Mouse (Mus musculus) gastrocnemius, adult 8-10 months (tissue): Measurements from ENCODE around the gene Per2. TPM values are rescaled to one million over a fixed set of nuclear protein-coding genes. Genes with fewer than 3 reads are reported as not detected.
A peak's percentile ranks its signal among the peaks of the same experiment; 100 is the strongest.

ENCODE experiments used
- DNase-seq, 2 experiments: peaks; one replicate each; pipeline ENCODE4 v3.0.0; 2022; ENCODE audit warnings: low spot score in 2 of 2
- total RNA-seq, 4 experiments: library from RNA; stranded (reverse); gene quantifications; 2 replicates each; pipeline ENCODE4 v1.2.4; 2022

The Per2 gene
- total RNA-seq, 4 experiments from 2014 or later: 7.0 to 15.0 (median 8.8) TPM

GRCm38 (mm10) chr1:91435606-91436130 lies 23.5 kb downstream of the Per2 start:
- DNase-seq: no peak

- DNase-seq: no peak
Measured at GRCm38 (mm10) chr1:91434905-91435304, 24.2 kb downstream of the Per2 start.

DNA sequence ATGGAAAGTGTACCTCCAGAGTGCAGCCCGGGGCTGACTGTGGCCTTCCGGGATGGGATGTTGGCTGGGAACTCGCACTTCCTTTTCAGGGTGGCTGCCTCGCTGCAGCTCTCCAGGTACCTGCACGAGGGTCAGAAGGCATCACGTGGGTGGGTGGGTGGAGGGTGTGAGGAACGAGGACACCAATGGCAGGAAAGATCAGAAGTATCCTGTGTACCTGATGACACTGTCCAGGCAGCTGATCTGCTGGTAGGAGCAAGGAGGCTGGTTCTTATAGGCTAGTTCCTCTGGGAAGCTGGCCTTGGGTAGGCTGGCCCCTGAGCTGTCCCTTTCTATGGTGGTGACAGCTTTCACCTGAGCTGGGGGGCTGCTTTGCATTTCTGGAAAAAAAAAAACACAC lies 28.4 kb downstream of the Per2 start:
- DNase-seq: no peak

DNA sequence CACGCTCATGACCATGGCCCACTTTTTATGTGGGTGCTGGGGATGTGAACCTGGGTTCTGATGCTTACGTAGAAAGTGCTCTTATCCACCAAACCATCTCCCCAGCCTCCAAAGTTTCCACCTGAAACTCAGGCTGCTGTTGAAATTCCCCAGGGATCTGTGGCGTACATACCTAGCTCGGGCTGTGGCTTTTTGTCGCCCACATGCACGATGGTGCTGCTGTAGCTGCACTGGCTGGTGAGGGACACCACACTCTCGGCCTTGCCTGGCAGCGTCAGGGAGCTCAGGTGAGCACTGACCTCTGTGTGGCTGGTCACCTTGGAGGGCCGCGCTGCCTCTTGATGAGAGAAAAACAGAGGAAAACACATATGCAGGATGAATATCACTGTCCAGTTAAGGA lies 29.9 kb downstream of the Per2 start:
- no peak for DNase-seq

GRCm38 (mm10) chr1:91428614-91429013 lies 30.5 kb downstream of the Per2 start:
- peak; percentile 72 to 75 for DNase-seq

DNA sequence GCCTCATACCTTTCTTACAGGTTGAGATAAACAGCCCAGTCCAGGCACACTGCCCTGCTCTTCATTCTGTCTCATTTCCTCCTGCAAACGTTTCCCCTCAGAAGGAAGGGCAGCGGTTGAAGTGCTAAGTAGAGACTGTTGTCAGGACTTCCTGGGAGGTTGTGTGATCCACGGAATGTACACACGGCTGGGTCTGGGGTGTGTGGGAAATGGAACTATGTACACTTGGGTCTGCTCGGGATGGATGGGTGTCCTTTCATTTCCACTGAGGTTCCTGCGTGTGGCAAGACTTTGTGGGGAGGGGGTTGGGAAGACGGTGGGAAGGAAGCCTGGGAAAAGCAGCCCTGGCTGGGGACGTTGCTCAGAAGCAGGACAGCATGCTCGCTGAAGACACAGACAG lies 32.7 kb downstream of the Per2 start:
- no peak for DNase-seq

GRCm38 (mm10) chr1:91420601-91421065 lies 38.5 kb downstream of the Per2 start:
- no peak for DNase-seq

GRCm38 (mm10) chr1:91419862-91420600 lies 39.1 kb downstream of the Per2 start:
- no peak for DNase-seq

- DNase-seq: no peak
Measured at GRCm38 (mm10) chr1:91417991-91418390, 41.1 kb downstream of the Per2 start.

DNA sequence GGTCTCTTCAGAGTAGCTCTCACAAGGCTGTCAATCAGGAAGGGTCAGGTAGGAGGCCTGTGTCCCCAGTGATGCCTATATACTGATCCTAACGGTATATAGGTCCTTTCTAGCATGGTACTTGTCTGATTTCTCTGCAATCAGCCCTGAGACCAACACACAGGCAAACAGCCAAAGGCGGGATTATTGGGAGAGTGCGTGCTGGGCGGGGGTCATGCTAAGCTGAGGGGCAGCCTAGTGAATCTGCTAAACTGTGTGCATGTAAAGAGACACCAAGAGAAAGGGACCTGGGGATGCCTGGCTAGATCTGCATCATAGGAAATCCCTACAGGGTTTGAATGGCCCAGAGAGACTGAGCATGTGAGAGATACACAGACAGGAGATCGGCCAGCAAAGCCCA lies 43.8 kb downstream of the Per2 start:
- DNase-seq: no peak

DNA sequence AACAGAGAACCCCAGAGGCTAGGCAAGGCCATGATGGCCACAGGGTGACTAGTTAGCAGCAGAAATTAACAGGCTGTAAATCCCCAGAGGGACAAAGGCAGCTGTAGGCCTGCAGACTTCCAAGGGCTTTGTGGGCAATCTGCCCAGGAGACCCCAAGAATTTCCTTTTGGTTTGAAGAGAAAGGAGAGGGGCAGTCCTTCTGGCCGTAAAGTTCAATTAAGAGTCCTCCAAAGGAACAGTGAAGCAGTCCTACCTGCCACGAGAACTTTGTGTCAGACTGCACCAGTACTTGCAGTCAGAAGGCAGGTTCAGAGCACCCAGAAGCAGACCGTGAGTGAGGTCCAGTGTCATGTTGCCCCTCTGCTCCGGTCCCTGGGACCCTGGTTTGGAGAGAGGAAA lies 44.2 kb downstream of the Per2 start:
- no peak for DNase-seq

DNA sequence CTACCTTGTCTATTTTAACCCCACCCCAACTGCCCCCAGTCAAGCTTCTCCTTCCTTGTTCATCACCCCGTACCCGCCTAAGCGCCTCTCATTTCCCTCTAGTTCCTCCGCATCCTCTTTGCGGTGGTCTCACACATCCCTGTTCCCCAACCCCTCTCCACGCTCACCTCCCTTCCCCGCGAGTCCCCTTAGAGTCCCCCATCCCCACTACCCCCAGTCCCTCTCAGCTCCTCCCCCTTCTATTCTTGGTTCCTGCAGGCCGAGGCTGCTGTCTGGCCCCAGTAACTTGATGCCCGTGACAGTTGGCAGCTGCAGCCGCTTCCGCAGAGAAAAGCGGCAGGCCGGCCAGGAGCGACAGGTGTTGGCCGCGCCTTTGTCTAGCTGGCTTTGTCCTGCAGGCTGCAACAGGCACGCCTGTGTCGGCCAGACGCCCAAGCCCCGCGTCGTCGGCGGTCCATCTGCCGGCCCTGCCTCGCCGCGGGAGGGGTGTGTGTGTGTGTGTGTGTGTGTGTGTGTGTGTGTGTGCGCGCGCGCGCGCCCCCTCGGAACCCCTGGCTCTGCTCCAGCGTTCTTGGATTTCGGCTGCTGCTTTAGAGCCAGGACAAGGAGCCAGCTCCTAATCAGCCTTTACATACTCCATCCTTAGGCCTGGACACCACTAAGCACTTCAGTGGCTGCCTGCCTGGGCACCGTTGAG lies 45.1 kb downstream of the Per2 start, which contains the start of gene Hes6:
Hes6 (minus strand) TSS at position 141 of the 697 bp plus-strand sequence.
- DNase-seq: peak; percentile 63 to 79

DNA sequence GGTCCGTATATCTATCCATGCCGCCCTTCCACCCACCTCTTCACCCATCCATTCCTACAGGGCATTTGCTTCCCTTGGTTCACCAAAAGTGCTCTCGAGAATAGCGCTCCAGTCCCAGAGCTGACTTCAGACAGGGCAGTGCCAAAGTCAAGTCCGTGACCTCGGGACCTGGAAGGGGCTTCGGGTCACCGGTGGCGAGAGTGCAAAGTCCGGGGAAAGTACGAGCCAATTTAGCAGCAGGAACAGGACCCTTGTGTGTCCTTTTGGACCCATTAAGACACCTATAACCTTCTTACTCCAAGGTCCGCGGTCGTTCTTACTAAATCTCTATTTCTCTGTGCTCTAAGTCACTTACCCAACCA lies 45.6 kb downstream of the Per2 start:
- no peak for DNase-seq

- DNase-seq: peak; percentile 91 to 94
Measured at GRCm38 (mm10) chr1:91413030-91413506, 46.1 kb downstream of the Per2 start.

GRCm38 (mm10) chr1:91412286-91413029 lies 46.7 kb downstream of the Per2 start:
- no peak for DNase-seq

- no peak for DNase-seq
Measured at GRCm38 (mm10) chr1:91411631-91412285, 47.4 kb downstream of the Per2 start.

GRCm38 (mm10) chr1:91407819-91408218 lies 51.3 kb downstream of the Per2 start:
- no peak for DNase-seq

- DNase-seq: peak; percentile 72 to 83
Measured at GRCm38 (mm10) chr1:91405406-91406169, 53.5 kb downstream of the Per2 start.

DNA sequence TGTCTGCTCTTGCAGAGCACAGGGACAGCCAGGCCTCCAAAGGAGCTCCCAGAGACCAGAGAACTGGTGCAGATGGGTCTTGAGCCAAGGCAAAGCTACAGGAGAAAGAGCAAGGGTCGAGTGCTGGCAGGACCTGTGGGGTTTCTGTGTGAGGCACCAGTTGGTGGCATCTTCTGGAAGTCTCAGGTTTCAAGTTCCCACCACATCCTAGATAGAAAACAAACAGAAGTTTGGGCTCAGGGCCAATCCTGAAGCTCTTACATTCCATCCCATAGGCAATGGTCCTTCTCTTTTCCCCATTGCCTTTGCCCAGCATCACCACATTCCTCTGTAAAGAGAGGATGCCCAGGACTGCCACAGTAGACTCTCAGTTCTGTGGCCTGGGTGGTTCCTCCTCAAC lies 54.1 kb downstream of the Per2 start:
- no peak for DNase-seq
